Mouse (Mus musculus): ENCODE data around the gene Wdr38. TPM values are rescaled to one million over a fixed set of nuclear protein-coding genes. Genes with fewer than 3 reads are reported as not detected.

Gene Wdr38
- polyA plus RNA-seq, 1 experiment from 2014 or later: 1.6 TPM

GRCm38 (mm10) chr2:39011264-39011663, 14.0 kb downstream of the Wdr38 start:
- ATAC-seq: no peak
- H3K9ac ChIP-seq (replicated peaks): no peak overlapping the region

GRCm38 (mm10) chr2:39011971-39012370, 14.7 kb downstream of the Wdr38 start:
- Histone ChIP-seq H3K9ac (replicated peaks) (no peak overlapping the region), H3K36me3 (peaks cover 50% of the 10 kb centered on the region), H3K4me3 (replicated peaks) (no peak overlapping the region), H3K4me1 (replicated peaks) (peaks cover 31% of the 10 kb centered on the region), H3K27me3 (no peaks in the 10 kb centered on the region), H3K27ac (no peak overlapping the region), H3K9me3 (no peaks in the 10 kb centered on the region), H3K4me2 (replicated peaks) (no peak overlapping the region)
- ATAC-seq: no peak
- WGBS: 89% methylated on average over 3 of the region's 3 CpGs

More at GRCm38 (mm10) chr2:39011264-39011663, 14.0 kb downstream of the Wdr38 start:
- H3K27ac ChIP-seq: no peak overlapping the region
- no peak overlapping the region for H3K4me2 ChIP-seq (replicated peaks)
- no peaks in the 10 kb centered on the region for H3K9me3 ChIP-seq
- peaks cover 36% of the 10 kb centered on the region for H3K4me1 ChIP-seq (replicated peaks)
- H3K27me3 ChIP-seq: no peaks in the 10 kb centered on the region
- H3K4me3 ChIP-seq (replicated peaks): no peak overlapping the region
- peaks cover 43% of the 10 kb centered on the region for H3K36me3 ChIP-seq

- Histone ChIP-seq H3K27ac (no peak overlapping the region), H3K36me3 (peaks cover 57% of the 10 kb centered on the region), H3K4me1 (replicated peaks) (peaks cover 26% of the 10 kb centered on the region), H3K9ac (replicated peaks) (no peak overlapping the region), H3K4me3 (replicated peaks) (no peak overlapping the region), H3K9me3 (no peaks in the 10 kb centered on the region), H3K27me3 (no peaks in the 10 kb centered on the region), H3K4me2 (replicated peaks) (no peak overlapping the region)
- 88% methylated on average over 7 of the region's 7 CpGs for WGBS
- no peak for ATAC-seq
Observed at GRCm38 (mm10) chr2:39012768-39013279, 15.5 kb downstream of the Wdr38 start.

GRCm38 (mm10) chr2:39016581-39016980, 19.3 kb downstream of the Wdr38 start:
- H3K4me1 ChIP-seq (replicated peaks): no peaks in the 10 kb centered on the region
- no peak overlapping the region for H3K9ac ChIP-seq (replicated peaks)
- no peak for ATAC-seq
- H3K36me3 ChIP-seq: peaks cover 90% of the 10 kb centered on the region
- H3K9me3 ChIP-seq: no peaks in the 10 kb centered on the region
- WGBS: 87% methylated on average over 3 of the region's 3 CpGs
- no peak overlapping the region for H3K27ac ChIP-seq
- H3K4me2 ChIP-seq (replicated peaks): no peak overlapping the region
- no peaks in the 10 kb centered on the region for H3K27me3 ChIP-seq
- H3K4me3 ChIP-seq (replicated peaks): no peak overlapping the region

- no peak for ATAC-seq
- Histone ChIP-seq H3K27ac (no peak overlapping the region), H3K4me3 (replicated peaks) (no peak overlapping the region), H3K9ac (replicated peaks) (no peak overlapping the region), H3K36me3 (peaks cover 91% of the 10 kb centered on the region), H3K4me2 (replicated peaks) (no peak overlapping the region), H3K9me3 (no peaks in the 10 kb centered on the region), H3K27me3 (no peaks in the 10 kb centered on the region), H3K4me1 (replicated peaks) (no peaks in the 10 kb centered on the region)
- 60% methylated on average over 1 of the region's 1 CpGs for WGBS
Observed at GRCm38 (mm10) chr2:39020004-39020403, 22.7 kb downstream of the Wdr38 start.

GRCm38 (mm10) chr2:39031611-39032010, 34.3 kb downstream of the Wdr38 start:
- no peak overlapping the region for H3K4me3 ChIP-seq (replicated peaks)
- no peak for ATAC-seq
- WGBS: 86% methylated on average over 1 of the region's 1 CpGs
- H3K4me1 ChIP-seq (replicated peaks): no peaks in the 10 kb centered on the region
- peaks cover 85% of the 10 kb centered on the region for H3K36me3 ChIP-seq
- H3K27me3 ChIP-seq: no peaks in the 10 kb centered on the region
- H3K9ac ChIP-seq (replicated peaks): no peak overlapping the region
- no peak overlapping the region for H3K27ac ChIP-seq
- no peak overlapping the region for H3K4me2 ChIP-seq (replicated peaks)
- no peaks in the 10 kb centered on the region for H3K9me3 ChIP-seq

- Histone ChIP-seq H3K4me3 (replicated peaks) (no peak overlapping the region), H3K9ac (replicated peaks) (no peak overlapping the region), H3K27me3 (no peaks in the 10 kb centered on the region), H3K9me3 (no peaks in the 10 kb centered on the region), H3K36me3 (peaks cover 81% of the 10 kb centered on the region), H3K4me1 (replicated peaks) (no peaks in the 10 kb centered on the region), H3K4me2 (replicated peaks) (no peak overlapping the region), H3K27ac (no peak overlapping the region)
- 96% methylated on average over 1 of the region's 1 CpGs for WGBS
- no peak for ATAC-seq
Observed at GRCm38 (mm10) chr2:39040215-39040614, 42.9 kb downstream of the Wdr38 start.

GRCm38 (mm10) chr2:39048515-39048914, 51.2 kb downstream of the Wdr38 start:
- Histone ChIP-seq H3K9ac (replicated peaks) (no peak overlapping the region), H3K27ac (no peak overlapping the region), H3K36me3 (peaks cover 82% of the 10 kb centered on the region), H3K4me3 (replicated peaks) (no peak overlapping the region), H3K27me3 (no peaks in the 10 kb centered on the region), H3K9me3 (no peaks in the 10 kb centered on the region), H3K4me1 (replicated peaks) (no peaks in the 10 kb centered on the region), H3K4me2 (replicated peaks) (no peak overlapping the region)
- ATAC-seq: no peak
- WGBS: 98% methylated on average over 1 of the region's 1 CpGs

Other genes starting within 250 kb of the Wdr38 start
- gene Nr6a1, start 69.8 kb upstream of the Wdr38 start, polyA plus RNA-seq (2015; fragmentation: Nextera tagmentation; extraction: Ambion mirVana): 1.9 and 2.0 TPM in 2 replicates
- 2.2 and 2.4 TPM in 2 replicates for gene Olfml2a, start 65.5 kb upstream of the Wdr38 start, polyA plus RNA-seq (2015; fragmentation: Nextera tagmentation; extraction: Ambion mirVana)
- 122 and 132 TPM in 2 replicates for gene Arpc5l, start 7.9 kb downstream of the Wdr38 start, polyA plus RNA-seq (2015; fragmentation: Nextera tagmentation; extraction: Ambion mirVana)
- 740 and 763 TPM in 2 replicates for gene Rpl35, start 8.1 kb downstream of the Wdr38 start, polyA plus RNA-seq (2015; fragmentation: Nextera tagmentation; extraction: Ambion mirVana)
- 36.1 and 38.5 TPM in 2 replicates for gene Golga1, start 68.1 kb downstream of the Wdr38 start, polyA plus RNA-seq (2015; fragmentation: Nextera tagmentation; extraction: Ambion mirVana)
- 19.8 and 20.4 TPM in 2 replicates for gene Scai, start 193.3 kb downstream of the Wdr38 start, polyA plus RNA-seq (2015; fragmentation: Nextera tagmentation; extraction: Ambion mirVana)
- 76.8 and 77.7 TPM in 2 replicates for gene Ppp6c, start 229.0 kb downstream of the Wdr38 start, polyA plus RNA-seq (2015; fragmentation: Nextera tagmentation; extraction: Ambion mirVana)